Mouse (Mus musculus) embryo, embryonic 11.5 days (tissue): ENCODE data around the gene Prelid3b.
A peak's percentile ranks its signal among the peaks of the same experiment; 100 is the strongest.

Source experiments
- DNase-seq: peaks from one replicate; pipeline ENCODE4 v3.0.0-alpha.2; 2012; ENCODE audit warnings: low read depth, low spot score

The Prelid3b gene

DNA sequence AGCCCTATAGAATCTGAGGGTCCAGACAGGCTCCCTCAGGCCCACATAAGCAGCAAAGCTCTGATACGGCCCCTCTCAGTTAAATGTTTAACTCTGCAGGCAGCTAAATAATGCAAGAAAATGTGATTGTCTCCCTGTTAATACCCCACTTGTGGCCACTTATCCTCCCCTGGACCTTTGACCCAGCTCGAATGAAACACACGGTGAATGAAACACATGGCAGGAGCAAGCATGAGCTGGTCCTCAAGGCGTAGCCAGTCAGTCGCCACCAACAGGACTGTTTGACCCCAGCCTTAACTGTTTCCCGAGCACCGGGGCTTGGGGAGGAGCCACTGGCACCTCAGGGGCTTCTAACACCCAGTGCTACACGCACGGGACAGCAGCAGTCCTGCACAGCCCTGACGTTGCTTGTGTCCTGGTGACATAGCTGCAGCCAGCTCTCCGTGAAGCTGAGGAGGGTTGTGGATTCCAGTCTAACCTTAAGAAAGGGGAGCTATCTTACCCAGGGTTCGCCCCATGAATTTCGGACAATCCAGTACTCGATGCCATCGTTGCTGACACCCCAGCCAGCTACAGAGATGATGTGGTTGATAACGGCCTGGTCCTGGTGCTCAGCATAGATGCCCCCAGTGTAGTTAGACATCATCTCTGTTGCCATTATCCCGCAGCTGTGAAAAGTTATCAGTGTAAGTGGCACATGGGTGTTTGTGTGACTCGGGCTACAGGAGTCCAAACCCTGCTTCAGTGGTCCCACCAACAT, 44.6 kb downstream of the Prelid3b start:
- no peak for DNase-seq

DNA sequence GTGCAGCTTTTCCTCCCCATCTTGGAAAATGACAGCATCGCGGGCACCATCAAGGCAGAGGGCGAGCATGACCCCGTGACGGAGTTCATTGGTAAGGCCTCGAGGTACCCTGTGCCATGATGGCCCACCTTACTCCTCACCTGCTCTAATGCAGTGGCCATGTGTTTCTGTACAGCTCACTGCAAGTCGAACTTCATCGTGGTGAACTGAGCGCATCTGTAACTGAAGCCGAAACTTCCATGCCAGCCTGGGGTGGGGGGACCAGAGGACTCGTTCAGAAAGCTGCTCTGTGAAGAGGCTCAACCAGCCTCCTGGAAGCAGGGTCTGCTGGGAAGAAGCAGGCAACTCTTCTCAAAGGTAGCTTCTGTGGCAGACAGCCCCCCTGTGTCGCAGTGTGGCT, 46.0 kb downstream of the Prelid3b start:
- DNase-seq = no peak

DNA sequence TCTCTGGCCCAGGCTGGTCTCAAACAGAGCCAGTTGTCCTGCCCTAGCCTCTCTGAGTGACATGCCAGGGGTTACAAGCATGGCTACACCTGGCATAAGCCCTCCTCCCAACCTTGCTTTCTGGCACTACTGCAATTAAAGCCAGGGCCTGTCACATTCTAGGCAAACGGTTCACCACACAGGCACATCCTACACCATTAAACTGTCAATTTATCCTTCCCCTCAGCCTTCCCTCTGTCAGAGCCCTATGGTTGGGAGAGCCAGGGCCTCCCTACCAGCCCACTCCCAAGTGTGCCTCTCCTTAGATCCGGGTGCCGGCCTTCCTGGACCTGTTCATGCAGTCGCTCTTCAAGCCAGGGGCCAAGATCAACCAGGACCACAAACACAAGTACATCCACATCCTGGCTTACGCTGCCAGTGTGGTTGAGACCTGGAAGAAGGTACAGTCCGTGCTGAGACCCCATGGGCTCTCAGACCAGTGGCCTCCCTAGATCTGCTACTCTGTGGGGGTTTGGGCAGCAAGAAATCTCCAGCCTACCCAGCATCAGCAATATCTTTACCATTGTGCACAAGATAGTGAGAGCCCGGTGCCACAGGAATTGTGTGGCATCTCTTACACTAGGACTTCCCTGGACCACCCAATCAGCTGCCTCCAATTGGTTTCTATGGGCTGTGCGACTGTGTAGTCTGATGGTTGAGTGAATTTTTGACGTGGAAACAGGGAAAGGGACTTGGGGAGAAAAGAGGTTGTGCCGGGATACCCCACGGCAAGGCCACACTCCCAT, 48.4 kb downstream of the Prelid3b start:
- no peak for DNase-seq

GRCm38 (mm10) chr2:174421107-174421506, 51.8 kb downstream of the Prelid3b start:
- no peak for DNase-seq

- DNase-seq = peak; percentile 97
These were observed 57.1 kb downstream of the Prelid3b start, which contains the start of gene Nelfcd for GRCm38 (mm10) chr2:174415731-174416310. Gene Nelfcd (plus strand): TSS chr2:174415804.
